Mouse (Mus musculus) left cerebral cortex, postnatal 10 days (tissue): ENCODE measurements around the gene Gm1527. TPM values are rescaled to one million over a fixed set of nuclear protein-coding genes. Genes with fewer than 3 reads are reported as not detected.
"Not testable (repeated sequence)": the region's sequence is repeated elsewhere in the genome, so short reads cannot be mapped to it uniquely, and the experiment has no call there.

Experiments
- DNase-seq, 2 experiments: peaks; one replicate each; pipeline ENCODE4 v3.0.0; 2021 to 2022; ENCODE audit warnings: low spot score in 2 of 2, mixed read lengths in 1 of 2; ENCODE audit errors: extremely low spot score in 1 of 2
- intact Hi-C: fragments of 180-260 bp; cut with DNase I; formaldehyde crosslinking; loops from one replicate; pipeline ENCODE4 v1.15.1; 2025
- total RNA-seq, 2 experiments: library from RNA; stranded (reverse); gene quantifications; 2 replicates each; pipeline ENCODE4 v1.2.3; 2021

The Gm1527 gene
- not detected for total RNA-seq

DNA sequence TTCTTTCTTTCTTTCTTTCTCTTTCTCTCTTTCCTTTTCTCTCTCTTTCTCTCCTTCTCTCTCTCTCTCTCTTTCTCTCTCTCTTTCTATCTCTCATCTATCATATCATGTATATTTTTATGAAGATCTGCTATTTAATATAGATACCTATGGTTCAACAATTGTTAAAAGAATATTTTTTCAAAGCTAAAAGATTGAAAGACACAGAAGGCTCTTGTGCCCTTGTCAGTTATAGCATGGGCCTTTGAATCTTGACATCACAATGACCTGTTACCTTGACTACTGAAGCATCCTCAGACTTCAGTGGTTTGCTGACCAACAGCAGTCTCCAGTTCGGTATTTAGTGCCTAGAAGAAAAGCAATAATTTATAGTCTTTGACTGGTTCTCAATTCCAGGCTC, at the start of gene Gm1527:
Gene Gm1527, plus strand, starts transcription at position 301 of the 400 bp plus-strand sequence.
- no peak for DNase-seq
- intact Hi-C loops = no loop called here

DNA sequence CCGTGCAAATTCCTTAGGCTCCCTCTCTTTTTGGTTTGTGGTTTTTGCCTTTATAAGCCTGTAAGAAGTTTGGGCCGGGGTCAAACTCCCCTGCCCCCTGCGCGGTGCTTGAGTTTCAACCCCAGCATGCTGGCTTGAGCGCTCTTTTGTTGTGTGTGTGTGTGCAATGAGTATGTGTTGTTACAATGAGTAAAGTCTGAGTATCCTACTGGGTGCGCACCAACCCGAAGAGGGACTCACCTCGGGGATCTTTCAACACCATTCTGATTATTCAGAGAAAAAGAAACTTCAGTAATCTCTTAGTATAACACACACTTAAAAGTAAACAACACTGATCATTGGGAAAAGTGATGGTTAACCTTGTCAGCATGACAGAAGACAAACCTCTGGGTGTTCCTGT, 49.2 kb upstream of the Gm1527 start:
- no peak for DNase-seq
- intact Hi-C loops = no loop called here

DNA sequence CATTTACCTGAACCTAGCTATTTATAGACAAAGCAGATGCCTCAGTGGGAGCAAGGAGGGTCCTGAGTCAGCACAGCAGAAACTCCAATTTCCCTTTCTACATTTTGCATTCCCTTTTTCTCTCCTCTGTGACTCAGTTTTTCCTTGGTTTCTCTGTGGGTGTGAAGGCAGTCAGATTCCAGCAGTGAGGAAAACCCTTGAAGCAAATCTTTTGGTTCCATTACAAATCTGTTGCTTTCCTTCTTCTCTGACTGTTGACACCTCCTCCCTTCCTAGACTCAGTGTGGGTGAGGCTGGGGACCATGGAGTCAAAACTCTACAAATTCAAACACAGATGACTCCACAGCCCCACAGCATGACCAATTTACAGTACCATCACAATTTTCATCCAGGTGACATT, 45.3 kb upstream of the Gm1527 start:
- intact Hi-C loops = no loop called here
- DNase-seq = no peak

DNA sequence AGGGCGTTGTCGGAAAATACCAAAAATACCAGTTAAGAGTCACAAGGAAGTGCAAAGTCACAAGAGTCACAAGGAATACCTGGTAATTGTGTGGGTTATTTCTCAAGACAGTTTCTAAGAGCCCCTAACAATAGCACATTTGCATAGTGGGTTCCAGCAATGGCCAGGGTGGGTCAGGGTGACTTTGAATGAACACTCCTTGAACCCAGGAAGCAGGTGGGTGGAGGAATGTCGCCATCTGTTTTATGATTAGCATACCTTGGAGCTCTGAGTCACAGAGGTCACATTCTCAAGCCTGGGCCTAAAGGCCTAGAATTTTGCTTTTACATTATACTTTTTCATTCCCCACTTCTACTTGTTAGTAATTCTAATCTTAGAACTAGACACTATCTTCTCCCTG, 40.2 kb upstream of the Gm1527 start:
- intact Hi-C loops, DNase-seq: not testable (repeated sequence)

DNA sequence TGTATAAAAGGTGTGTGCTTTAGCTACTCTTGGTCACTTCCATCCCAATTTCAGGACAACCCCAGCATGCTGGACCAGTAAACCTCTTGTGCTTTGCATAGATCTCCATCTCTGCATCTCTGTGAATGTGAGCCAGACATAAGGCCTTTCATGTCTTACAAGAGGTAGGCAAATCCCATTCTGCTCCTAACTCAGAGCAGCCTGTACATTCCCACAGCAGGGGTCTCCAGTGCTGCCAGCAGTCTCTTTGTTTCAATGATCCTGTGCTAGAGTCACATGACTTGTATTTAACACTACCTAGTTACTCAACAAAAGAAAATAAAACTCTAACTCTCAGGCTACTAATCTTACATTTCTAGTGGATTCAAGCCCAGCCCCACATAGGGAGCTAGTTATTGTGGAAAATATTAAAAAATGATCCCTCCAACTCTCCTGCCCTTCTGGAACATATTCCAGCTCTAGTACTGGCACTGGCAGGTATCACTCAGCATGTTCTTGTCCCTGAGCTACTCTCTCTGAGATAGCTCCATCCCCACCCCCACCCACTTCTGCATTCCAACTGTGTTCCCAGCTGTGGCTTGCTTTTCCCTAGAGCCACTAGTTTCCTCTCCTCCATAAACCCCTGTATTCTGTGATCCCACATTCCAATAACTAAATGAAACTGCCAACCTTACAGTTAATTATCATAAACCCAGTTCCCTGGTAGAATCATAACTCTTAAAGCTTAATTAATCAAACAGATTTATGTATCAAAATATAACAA, 32.6 kb upstream of the Gm1527 start:
- DNase-seq, intact Hi-C loops: not testable (repeated sequence)

DNA sequence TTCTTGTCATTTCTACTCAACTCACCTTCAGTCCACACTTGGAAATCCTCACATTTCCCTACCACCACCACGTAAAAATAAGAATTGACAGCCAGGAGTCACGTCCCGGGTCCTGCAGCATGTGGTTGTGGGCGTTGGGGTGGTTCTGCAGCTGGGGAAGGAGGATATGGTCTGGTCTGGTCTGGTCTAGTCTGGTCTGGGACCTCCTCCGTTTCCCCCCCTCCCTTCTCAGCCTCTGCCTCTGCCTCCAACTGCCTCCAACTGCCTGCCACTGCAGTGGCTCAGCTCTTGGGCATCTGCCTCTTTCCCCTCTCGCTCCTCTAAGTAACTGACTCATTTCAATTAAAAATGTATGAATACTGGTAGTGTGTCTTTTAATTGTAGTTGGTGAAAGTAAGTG, 4.5 kb downstream of the Gm1527 start:
- intact Hi-C loops, DNase-seq: not testable (repeated sequence)

- no peak for DNase-seq
- intact Hi-C loops = no loop called here
Observed at GRCm38 (mm10) chr3:28965931-28966330, 73.5 kb downstream of the Gm1527 start.

DNA sequence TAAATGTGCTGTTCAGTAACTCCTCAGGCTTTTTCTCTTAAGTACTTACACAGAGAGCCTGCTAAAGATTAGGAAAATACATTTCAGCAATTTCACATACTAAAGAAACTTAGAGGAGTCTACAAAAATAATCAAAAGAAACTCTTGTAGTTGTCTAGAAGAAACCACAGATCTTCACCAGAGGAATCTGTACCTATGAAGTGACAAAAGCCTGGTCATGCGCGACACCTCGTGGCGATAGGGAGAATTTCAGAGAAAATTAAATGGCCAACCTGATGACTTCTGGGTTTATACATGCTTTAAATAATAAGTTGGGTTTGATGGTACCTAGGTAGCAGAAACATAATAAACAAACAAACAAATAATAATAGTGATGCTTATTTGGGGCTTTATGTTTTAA, 76.4 kb downstream of the Gm1527 start:
- DNase-seq = peak; percentile 26 to 54

More for the DNA sequence above, 76.4 kb downstream of the Gm1527 start:
- intact Hi-C loops = loop anchor here (1.0 kb wide), 1 partner anchor 155 kb away; no protein-coding TSS in a partner anchor

Other genes starting within 250 kb of the Gm1527 start
- gene Slc2a2, start 194.7 kb upstream of the Gm1527 start, total RNA-seq = not detected
- 10 to 100 TPM; 18.2 to 18.6 TPM for gene Eif5a2, start 111.3 kb upstream of the Gm1527 start, total RNA-seq
- gene Rpl22l1, start 87.2 kb upstream of the Gm1527 start, total RNA-seq = 100 to 1,000 TPM; 245 to 251 TPM
- 10 to 100 TPM; 17.3 to 19.3 TPM for gene Egfem1, start 189.4 kb downstream of the Gm1527 start, total RNA-seq